Mouse (Mus musculus): Measurements from ENCODE around the gene 1810030O07Rik.
"Not testable (repeated sequence)": the region's sequence is repeated elsewhere in the genome, so short reads cannot be mapped to it uniquely, and the experiment has no call there.

The 1810030O07Rik gene

DNA sequence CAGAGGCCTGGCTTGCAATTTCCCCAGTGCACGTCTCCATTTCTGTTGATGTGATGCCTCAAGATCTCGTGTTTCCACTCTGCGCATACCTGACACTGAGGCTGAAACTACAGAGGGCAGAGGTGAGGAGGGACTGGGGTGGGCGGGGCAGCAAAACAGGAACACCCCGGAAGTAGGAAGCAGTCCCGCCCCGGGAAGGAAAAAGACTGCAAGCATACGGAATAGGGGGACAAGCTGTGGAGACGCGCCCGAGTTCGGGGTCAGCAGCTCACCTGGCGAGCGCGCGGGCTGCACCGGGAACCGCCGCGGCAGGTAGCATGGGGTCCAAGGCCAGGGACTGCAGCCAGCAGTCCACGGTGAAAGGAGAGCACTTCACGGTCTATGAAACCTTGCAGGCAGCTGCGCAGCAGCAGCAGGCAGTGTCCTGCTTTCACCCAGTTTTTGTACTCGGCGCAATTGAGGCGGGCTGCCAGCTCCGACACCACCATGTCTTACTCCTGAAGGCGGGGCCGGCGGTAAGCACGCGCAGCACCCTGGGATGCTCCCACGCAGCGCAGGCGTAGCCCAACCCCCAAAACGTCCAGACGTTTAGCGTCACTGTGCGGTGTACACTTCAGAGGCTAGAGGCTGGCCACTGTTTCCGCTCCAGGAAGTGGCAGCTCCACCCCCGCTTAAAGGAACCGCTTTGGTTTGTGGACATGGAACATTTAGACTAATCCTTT is at the start of gene 1810030O07Rik:
Gene 1810030O07Rik (minus strand): TSS at position 615 of the 722 bp plus-strand sequence.
- in situ Hi-C loops (cut with MboI; ENCODE audit: low pct_unique_long_range_greater_than_20kb in 1 of 2, low sequenced_read_pairs in 2 of 2, unreplicated experiment in 1 of 2): no loop called here

DNA sequence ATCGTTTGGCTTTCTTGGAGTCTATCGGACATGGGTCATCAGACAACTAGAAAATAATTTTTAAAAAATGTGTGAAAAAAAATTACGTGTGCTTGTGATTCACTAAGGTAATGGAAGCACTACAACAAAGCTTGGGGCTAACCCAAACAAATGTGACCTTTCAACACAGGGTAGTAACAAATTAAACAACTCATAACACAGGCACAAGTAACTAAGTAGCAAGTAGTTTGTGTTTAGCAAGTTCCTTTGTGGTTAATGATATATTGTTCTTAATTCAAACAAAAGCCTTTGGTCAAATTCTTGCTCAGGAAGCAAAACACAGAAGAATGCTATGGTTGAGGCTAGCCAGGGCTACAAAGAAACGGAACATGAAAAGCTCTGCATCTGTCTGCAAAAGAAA is 42.6 kb upstream of the 1810030O07Rik start:
- in situ Hi-C loops (cut with MboI; ENCODE audit: low pct_unique_long_range_greater_than_20kb in 1 of 2, low sequenced_read_pairs in 2 of 2, unreplicated experiment in 1 of 2): no loop called here

DNA sequence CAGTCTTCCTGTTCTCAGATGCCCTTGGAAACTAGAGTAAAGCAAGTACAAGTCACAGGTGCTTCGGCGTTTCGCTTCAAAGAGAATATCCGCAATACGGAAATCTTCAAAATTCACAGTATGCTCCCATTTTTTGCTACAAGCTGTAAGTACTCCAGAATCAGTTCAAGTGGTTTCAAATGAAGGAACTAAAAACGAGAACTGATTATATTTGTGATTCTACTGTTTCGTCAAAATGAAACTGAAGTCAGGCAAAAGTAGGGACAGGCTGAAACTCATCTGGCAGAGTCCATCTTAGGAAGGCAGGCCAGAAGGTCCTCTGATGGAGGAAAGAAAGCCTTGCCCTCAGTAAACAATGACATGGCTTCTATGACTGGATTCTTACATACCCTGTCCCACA is 40.3 kb upstream of the 1810030O07Rik start:
- in situ Hi-C loops (cut with MboI; ENCODE audit: low pct_unique_long_range_greater_than_20kb in 1 of 2, low sequenced_read_pairs in 2 of 2, unreplicated experiment in 1 of 2): no loop called here

DNA sequence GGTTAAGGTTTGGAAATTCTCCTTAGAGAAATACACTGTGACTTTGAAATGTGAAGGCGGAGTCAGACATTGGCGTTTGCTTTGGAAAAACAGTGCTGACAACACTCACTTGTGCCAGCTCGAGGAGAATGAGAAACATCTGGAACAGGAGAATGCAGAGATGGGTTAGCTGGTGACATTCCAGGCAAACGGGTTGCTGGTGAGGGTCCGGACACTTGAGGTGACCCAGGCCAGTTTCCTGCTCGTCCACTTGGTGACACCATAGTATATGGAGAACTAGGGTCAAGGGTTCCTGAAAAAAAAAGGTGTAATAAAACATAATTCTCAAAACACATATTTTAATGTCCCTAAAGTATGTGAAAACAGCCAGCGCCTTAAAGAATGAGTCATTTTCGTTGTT is 13.4 kb upstream of the 1810030O07Rik start:
- in situ Hi-C loops (cut with MboI; ENCODE audit: low pct_unique_long_range_greater_than_20kb in 1 of 2, low sequenced_read_pairs in 2 of 2, unreplicated experiment in 1 of 2): loop anchor here (5.0 to 25.0 kb wide), 3 partner anchors 50 to 525 kb away; no protein-coding TSS in a partner anchor

DNA sequence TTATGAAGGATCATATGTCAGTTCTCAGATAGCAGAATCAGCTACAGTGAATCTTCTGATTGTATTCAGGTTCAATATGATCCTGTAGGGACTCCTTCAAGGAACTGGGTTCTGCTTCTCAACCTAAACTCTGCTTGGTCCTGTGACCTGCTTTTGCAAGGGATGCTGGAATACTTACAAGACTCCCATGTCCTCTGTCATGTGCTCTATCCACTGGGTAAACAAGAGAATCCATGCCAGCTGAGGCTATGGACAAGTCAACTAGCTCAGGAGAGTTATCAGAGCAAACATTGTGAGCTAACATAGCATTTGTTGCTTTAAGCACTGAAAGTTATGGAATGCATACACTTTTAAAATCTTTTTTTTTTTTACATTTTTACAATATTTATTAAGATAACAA is 12.6 kb upstream of the 1810030O07Rik start:
- in situ Hi-C loops (cut with MboI; ENCODE audit: low pct_unique_long_range_greater_than_20kb in 1 of 2, low sequenced_read_pairs in 2 of 2, unreplicated experiment in 1 of 2): loop anchor here (5.0 to 25.0 kb wide), 3 partner anchors 51 to 526 kb away; no protein-coding TSS in a partner anchor

DNA sequence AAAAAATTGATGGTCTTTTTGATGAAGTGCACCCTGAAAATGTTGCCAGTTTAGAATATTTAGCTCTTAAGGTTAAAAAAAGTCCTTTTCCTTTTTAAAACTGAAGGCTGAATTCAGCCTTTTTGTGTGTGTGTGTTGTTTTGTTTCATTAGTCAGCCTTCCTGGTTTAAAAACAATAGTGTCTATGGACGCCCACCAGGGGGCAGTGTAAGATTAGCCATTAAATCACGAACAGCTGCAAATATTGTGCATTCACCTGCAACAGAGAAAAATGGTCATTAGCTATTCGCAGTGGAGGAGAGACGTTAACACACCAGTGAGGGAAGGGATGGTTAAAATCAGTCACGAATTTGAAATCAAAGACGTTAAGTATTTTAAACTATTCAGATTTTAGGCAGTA is 3.9 kb upstream of the 1810030O07Rik start:
- in situ Hi-C loops (cut with MboI; ENCODE audit: low pct_unique_long_range_greater_than_20kb in 1 of 2, low sequenced_read_pairs in 2 of 2, unreplicated experiment in 1 of 2): loop anchor here (5.0 to 25.0 kb wide), 3 partner anchors 175 to 535 kb away; no protein-coding TSS in a partner anchor

DNA sequence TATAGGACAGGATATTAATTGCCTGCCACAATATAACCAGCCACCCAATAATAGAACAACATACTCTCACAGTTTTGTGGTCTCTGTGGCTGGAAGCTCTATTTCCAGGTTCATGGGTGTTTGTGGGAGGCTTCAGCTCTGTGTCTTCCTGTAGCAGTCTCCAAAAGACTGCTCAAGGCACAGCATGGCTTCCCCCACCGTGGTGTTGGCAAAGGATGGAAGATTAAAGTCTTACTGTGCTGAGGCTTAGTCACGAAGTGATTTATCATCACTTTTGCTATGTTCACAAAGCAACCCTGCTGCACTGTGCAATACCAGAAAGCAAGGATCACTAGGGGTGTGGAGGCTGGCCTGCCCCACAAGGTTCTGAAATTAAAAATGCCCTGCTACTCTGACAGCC is 19.6 kb downstream of the 1810030O07Rik start:
- in situ Hi-C loops (cut with MboI; ENCODE audit: low pct_unique_long_range_greater_than_20kb in 1 of 2, low sequenced_read_pairs in 2 of 2, unreplicated experiment in 1 of 2): no loop called here

DNA sequence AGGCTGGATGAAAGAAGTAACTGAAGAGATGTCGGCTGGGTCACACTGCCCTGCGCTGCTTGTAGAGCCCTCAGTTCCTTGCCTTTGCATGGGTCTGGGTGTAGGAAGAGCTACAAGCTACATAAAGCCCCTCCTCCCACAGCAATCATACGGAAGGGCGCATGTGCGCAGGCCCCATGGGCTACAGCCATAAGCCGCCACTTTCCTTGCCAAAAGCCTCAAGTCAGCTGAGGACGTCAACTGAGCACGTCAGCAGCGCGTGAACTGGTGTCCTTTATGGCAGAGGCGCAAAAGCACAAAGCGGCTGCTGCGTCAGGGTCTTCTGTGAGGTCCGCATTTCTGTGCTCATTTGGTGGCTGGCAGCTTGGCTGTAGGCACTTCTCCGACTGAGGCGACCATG is 21.6 kb downstream of the 1810030O07Rik start:
- in situ Hi-C loops (cut with MboI; ENCODE audit: low pct_unique_long_range_greater_than_20kb in 1 of 2, low sequenced_read_pairs in 2 of 2, unreplicated experiment in 1 of 2): no loop called here

DNA sequence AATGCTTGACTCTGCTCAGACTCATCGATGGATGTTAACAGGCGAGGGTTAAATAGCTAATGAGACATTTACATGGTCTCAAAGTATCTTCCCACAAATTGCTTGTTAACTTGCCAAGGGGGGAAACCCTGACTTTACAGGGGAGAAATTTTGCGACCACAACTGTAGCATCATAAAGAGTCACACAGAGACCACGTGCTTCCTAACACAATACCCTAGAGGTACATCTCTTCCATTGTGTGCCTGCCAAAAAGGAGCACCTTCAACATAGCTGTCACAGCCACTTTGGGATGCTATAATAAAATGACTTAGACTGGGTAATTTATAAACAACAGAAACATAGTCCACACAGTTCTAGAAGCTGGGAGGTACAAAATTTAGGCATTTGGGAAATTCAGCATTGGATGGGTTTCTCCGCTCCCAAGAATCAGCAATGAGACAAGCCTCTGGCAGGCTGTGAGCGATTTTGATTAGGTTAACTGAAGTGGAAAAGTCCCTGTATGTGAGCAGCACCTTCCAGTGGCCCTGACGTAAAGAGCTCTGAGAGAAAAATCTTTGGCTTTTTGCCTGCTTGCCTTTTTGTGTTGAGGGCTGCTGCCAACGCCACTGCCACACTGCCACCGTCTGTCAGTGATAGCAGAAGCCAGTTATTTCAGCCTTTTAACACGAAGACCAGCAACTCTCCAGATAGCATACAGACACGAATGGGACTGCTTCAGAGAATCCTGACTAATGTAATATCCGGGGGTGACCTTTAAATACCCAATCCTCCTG is 27.8 kb downstream of the 1810030O07Rik start:
- in situ Hi-C loops (cut with MboI; ENCODE audit: low pct_unique_long_range_greater_than_20kb in 1 of 2, low sequenced_read_pairs in 2 of 2, unreplicated experiment in 1 of 2): no loop called here

DNA sequence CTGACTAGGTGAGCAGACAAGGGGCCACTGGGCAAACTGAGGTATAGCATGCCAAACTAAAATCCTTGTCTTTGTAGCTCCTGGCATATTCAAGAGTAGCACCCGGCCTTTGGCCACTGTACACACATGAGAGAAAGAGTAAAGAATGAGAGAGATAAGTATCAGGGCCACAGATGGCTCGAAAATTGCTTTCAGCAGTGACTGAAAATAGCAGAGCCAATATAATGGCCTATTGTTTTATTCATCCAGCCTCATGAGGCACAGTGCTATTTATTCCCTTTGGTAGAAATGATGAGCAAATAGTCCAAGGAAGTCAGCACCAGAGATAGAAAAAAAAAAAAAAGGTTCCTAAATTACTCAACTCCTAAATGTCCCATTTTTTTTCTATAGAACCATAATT is 28.5 kb downstream of the 1810030O07Rik start:
- in situ Hi-C loops (cut with MboI; ENCODE audit: low pct_unique_long_range_greater_than_20kb in 1 of 2, low sequenced_read_pairs in 2 of 2, unreplicated experiment in 1 of 2): no loop called here

DNA sequence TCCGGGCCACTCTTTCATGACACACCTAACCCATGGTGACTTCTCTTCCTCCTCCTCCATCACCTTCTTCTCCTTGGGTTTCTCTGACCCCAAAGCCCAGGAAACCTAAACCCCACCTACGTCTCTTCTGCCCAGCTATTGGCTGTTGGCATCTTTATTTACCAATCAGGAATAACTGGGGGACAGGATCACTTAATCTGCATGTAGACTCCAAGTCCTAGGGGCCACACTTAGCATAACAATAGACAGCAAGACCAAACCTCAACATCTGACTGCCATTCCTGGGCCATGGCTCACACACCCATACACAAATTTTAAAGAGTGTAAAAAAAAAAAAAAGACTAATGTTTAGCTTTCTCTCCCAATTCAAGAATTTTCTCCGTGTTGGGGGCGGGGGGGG is 48.3 kb downstream of the 1810030O07Rik start:
- in situ Hi-C loops (cut with MboI; ENCODE audit: low pct_unique_long_range_greater_than_20kb in 1 of 2, low sequenced_read_pairs in 2 of 2, unreplicated experiment in 1 of 2): no loop called here

DNA sequence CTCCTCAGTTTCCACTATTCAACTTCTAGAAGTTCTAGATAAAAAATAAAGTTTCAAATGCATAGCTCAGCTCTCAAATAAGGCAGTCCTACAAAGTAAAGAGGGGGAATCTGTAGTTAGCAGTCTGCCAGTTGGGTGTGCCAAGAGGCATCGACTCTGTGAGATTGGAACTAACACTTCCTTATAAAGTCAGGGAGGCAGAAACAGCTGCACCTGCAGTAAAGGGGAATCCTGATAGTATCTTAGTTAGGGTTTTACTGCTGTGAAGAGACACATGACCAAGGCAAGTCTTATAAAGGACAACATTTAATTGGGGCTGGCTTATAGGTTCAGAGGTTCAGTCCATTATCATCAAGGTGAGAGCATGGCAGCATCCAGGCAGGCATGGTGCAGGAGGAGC is 61.1 kb downstream of the 1810030O07Rik start:
- in situ Hi-C loops (cut with MboI; ENCODE audit: low pct_unique_long_range_greater_than_20kb in 1 of 2, low sequenced_read_pairs in 2 of 2, unreplicated experiment in 1 of 2): not testable (repeated sequence)

DNA sequence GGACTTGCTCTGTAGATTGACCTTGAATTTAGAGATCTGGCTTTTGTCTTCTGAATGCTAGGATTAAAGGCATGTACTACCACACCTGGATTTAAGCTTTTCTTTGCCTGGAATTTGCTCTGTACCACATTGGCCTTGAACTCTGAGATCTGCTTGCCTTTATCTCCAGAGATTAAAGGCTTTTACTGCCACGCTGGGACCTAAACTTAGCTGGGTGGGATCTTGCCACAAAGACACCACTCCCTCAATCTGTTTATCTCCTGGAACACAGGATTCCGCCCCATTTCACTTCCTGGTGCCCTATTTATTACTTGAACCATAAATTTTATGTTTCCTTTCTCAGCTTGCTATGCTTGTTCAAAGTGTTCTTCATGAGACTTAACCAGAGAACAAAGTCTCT is 62.3 kb downstream of the 1810030O07Rik start:
- in situ Hi-C loops (cut with MboI; ENCODE audit: low pct_unique_long_range_greater_than_20kb in 1 of 2, low sequenced_read_pairs in 2 of 2, unreplicated experiment in 1 of 2): no loop called here

DNA sequence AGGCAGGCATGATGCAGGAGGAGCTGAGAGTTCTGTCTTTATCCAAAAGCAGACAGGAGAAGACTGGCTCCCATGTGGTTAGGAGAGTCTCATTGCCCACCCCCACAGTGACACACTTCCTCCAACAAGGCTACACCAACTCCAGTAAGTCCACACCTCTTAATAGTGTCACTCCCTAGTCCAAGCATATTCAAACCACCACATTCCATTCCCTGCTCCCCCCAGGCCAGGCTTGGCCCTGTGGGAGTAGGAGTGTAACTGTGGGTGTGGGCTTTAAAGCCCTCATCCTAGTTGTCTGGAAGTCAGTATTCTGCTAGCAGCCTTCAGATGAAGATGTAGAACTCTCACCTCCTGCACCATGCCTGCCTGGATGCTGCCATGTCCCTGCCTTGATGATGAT is 62.9 kb downstream of the 1810030O07Rik start:
- in situ Hi-C loops (cut with MboI; ENCODE audit: low pct_unique_long_range_greater_than_20kb in 1 of 2, low sequenced_read_pairs in 2 of 2, unreplicated experiment in 1 of 2): not testable (repeated sequence)
